Mouse (Mus musculus) thymus, postnatal 14 days (tissue): Measurements from ENCODE around the gene Elf1.
A peak's percentile ranks its signal among the peaks of the same experiment; 100 is the strongest.

Experiments
- DNase-seq: peaks from one replicate; pipeline ENCODE4 v3.0.0; 2021

Elf1 gene

DNA sequence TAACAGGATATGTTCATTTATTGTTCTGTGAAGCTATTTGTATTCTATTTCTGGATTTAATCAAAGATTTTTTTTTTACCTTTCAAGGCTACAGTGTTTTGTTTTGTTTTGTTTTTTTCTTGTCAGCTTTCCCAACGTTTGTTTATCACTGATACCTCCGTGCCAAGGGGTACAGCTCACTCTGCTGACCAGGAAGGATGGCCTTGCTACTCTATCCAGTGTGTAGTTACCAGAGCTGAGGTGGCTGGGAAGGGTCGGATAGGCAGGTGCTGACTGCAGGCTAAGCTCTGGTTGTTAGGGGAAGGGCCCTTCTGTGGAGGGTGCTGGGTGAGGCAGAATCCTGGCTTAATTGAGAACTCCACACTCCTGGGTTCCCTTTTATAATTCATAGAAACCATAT is 9.3 kb downstream of the Elf1 start:
- DNase-seq, result no peak

DNA sequence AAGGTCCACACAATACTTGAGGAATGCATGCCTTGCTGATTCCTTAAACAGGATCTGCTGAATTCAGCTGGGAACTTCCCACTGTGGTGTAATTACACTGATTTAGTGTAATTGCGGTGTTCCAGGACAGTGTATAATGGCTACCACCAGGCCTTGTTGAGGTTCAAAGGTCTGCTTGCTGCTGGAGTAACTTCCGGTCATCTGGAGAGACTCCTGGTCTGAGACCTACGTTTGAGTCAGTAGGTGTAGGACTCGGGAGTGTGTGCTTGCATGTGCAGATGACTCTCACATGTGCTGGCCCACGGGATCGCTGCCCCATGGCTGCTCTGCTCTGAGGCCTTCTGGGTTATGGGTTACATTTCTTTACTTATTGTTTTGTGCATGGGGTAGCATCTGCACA is 13.4 kb downstream of the Elf1 start:
- DNase-seq, result no peak

DNA sequence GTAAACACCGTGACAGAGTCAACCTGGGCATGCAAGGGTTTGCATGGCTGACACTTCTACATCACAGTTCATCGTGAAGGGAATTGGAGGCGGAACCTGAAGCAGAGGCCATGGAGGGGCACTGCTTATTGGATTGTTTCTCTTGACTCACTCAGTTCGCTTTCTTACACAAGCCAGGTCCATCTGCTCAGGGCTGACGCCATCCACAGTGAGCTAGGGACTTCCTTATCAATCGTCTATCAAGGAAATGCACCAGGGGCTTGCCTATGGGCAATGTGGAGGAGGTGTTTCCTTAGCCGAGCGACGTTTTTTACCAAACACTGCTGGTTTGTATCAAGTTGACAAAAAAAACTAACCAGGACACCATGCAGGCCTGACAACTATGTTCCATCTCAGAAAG is 18.3 kb downstream of the Elf1 start:
- no peak for DNase-seq

DNA sequence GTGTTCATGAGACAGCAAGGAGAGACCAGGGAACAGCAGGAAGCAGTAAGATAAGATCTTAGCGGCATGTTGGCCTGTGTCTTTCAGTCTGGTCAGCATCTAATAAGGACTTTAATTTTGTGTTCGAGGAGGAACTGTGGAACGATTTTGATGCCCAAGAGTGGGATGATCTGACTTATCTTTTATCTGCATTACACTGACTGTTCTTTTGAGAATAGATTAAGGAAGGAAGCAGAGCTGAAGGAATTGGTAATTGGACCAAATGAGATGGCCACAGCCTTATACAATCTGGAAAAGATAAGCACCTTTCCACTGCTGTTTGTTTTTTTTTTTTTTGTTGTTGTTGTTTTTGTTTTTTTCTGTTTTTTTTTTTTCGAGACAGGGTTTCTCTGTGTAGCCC is 19.8 kb downstream of the Elf1 start:
- DNase-seq, result no peak

DNA sequence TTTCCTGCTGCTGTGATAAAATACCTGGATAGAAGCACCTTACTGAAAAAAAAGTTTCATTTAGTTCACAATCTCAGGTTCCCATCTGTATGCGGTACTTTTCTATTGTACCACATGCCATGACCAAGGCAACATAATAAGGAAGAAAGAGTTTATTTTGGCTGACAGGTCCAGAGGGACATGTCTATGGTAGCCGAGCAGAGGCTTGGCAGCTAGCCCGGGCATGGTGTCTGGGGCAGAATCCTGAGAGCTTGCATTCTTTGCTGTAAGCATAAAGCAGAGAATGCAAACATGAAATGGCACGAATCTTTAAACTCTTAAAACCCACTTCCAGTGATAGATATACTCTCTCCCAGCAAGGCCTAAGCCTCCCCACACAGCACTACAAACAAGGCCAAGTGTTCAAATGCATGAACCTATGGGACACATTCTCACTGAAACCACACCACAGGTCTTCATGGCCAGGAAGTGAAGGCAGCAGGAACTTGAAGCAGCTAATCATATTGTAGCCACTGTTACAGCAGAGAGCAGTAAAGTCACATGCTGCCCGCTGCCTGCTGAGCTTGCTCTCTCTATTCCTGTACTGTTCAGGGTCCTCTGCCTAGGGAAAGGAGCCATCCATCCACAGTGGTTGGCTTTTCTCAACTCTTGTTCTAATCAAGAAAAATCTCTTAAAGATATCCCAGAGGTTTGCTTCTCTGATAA is 22.5 kb downstream of the Elf1 start:
- peak; percentile 24 for DNase-seq

DNA sequence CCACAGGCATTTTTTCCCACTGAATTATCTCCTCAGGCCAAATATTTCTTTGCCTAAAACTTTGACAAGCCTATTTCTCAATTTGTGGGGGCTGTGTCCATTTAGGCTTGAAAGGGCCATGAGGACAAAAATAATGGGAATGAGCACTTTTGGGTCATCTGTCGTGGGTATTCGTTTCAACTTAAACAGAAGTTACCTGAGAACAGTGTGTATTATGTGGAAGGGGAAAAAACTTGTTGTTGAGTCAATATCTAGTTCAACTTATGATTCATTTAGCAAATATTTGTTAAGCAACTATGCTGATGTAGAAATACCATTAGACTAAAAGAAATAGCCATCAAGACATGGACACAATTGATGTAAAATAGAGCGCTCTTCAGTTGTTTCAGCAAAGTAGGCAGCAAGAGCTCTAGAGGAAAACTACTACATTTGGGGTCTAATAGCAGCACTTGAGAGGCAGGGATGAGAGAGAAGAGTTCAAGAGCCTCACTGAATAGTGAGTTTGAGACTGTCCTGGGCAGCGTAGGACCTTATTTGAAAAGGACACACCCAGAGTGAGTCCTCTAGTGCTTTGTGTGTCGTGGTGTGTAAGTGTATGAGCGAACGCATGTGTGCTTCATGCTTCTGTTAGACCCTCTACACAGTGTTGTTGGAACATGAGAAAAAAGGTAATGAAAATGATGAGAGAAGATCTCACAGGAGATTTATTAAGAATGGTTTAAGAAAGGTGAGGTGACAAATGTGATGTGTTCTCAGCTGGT is 23.4 kb downstream of the Elf1 start:
- no peak for DNase-seq

DNA sequence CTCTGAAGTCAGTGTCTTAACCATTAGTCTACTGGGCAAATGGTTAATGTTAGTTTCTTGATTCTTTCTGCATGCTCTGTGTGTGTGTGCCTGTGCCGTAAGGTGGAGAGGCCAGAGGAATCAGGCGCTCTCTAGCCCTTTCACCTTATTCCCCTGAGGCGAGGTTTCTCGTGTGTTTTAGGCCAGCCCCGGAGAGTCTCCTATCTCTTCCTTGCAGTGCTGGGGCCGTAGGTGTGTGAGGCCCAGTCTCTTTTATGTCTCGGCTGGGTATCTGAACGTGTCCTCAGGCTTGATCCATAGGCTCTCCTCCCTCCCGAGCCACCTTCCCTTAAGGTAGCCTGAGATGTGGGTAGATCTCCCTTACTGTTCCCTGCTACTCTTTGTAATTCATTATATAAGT is 25.2 kb downstream of the Elf1 start:
- DNase-seq, result no peak

DNA sequence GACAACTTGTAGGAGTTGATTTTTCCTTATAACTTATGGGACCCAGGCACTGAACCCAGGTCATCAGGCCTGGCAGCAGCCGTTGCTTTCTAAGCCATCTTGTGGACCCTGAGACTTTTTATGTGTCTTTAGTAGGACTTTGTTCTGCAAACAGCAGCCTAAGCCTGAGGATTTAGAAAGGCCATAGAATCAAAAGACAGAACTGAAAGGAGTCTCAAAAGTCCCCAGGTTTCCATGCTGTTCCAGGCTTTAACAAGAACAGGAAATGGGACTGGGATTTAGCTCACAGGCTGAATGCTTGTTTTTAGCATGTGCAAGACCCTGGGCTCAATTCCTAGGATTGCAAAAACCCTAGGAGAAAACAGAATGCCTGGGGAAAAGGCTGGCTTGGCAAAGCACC is 26.9 kb downstream of the Elf1 start:
- DNase-seq, result no peak

DNA sequence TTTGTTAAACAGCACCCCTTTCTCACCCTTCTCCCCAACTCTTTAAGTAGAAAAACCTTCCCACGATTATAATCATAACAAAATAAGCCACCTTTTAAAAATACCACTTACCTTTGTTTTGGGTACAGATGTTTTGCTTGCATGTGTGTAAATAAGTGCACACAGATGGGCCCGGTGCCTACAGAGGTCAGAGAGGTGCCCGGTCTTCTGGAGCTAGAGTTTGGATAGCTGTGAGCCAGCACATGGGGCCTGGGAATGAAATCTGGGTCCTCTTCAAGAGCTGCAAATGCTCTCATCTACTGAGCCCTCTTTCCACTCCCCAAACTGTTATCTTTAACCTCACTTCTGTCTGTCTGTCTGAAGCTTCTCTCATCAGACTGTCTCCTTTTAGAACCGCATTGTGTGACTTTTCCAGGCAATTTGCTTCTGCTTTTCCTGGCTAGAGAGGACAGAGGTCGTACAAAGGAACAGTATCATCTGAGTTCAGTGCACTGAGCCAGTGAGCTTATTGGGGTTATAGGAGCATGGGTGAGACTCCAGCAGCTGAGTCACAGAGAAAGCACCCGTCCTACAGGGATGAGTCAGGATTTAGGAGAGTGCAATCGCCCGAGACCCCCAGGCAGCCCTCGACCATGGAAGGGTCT is 27.8 kb downstream of the Elf1 start:
- no peak for DNase-seq

DNA sequence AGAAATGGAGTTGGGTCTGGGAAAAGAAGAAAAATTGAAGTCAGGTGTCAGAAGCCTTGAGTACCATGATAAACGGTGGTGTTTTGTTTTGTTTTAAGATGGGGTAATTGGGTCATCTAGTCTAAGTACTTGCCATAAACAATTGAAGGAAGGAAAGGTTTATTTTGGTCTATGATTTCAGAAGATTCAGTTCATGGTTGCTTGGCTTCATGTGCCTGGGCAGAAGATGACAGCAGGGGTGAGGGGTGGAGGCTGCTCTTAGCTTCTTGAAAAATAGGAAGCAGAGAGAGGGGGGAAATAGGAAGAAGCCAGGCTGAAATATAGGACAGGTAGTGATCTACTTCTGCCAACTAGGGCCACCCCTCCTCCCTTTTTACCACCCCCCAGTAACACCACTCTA is 30.5 kb downstream of the Elf1 start:
- no peak for DNase-seq

DNA sequence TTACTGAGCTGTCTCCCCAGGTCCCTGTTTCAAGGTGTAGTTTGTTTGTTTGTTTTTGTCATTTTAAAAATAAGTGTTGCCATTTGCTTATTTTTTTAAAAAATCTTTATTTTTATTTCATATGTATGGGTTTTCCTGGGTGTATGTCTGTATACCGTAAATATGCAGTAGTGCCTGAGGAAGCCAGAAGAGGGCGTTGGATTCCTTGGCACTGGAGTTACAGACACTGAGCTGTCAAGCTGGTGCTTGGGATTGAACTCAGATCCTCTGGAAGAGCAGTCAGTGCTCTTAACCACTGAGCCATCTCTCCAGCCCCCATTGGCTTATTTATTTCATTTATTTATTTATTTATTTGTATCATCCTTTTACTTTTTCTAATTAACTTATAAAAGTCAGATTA is 33.0 kb downstream of the Elf1 start:
- DNase-seq, result peak; percentile 57

DNA sequence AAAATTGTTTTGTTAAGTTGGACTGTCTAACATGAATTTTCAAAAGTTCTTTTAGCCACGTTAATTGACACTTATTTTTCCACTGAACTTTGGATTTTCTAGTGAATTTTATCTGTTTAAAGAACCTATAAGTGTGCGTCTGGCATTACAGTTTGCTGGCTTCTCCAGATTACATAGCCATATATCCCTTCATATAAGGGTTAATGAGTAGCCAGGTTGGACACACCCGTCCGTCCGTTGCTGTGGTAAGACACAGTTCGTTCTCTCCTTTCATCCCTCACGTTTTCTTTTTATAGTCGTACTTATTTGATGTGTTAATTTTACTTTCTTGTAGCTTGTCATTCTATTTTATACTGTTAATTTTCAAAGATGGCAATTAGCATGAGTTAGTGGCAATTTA is 34.1 kb downstream of the Elf1 start:
- DNase-seq, result no peak

DNA sequence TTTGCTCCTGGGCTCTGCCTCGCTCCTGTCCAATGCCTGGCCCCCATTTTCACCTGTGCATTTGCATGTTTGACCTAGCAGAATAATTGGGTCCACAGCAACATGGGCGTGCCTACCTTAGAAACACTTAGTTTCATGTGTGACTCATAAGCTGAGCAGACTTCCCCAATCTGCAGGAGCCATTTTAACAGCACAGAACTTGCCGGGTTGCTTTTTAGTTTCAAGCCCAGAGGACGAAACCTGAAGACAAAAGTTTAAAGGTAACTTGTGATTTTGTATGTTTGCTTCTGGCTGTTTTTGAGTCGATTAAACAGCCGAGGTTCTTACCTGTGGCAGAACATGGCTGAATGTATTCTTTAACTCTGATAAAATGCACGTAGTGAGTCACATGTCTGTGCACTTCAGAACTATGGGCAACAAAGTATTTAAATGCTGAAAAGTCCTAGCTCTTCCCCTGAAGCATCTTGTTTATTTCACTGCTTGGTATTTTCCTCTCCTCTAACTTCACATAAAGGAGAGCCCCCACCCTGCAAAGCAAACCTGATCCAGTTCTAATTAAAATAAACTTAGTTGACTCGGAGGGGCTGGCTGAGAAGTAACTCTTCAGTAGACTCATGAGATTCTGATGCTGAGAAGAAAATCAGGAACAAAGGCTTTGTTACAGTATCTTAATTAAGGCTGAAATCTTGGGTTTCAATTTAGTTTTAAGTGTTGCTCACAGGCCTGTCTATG is 34.7 kb downstream of the Elf1 start:
- peak; percentile 70 for DNase-seq

DNA sequence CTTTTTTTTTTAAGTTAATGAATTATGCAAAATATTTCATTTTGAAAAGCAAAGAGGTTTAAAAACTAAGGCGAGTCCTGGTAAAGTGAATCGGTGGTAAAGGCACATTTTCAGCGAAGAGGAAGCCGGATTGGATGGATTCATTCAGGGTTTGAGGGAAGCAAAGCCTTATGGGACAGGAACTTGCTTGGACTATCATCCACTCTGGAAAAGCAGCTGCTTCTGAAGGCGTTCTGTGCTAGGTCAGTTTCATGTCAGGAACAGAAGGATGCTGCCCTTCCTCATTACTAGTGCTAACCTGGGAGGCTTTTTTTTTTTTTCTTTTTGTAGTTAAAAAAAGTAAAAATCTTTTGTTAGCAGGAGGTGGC is 35.2 kb downstream of the Elf1 start:
- DNase-seq, result peak; percentile 39

DNA sequence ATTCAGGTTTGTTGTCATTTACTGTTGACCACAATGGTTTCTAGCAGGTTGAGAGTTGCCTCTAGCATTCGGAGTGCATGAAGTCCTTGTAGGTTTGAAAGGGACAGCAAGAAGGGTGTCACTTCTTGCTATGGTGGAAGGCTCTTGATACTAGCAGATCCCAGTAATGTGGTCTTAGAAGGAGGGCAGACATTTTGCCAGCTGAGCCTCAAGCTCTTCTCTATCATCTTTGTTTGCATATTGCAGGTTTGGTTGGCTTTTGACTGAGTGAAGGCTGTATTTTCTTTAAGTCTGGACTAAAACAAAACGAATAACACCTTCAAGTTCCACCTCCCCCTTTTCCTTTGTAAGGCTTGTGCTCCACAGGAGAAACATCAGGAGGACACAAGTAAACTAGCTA is 35.8 kb downstream of the Elf1 start:
- peak; percentile 30 for DNase-seq

DNA sequence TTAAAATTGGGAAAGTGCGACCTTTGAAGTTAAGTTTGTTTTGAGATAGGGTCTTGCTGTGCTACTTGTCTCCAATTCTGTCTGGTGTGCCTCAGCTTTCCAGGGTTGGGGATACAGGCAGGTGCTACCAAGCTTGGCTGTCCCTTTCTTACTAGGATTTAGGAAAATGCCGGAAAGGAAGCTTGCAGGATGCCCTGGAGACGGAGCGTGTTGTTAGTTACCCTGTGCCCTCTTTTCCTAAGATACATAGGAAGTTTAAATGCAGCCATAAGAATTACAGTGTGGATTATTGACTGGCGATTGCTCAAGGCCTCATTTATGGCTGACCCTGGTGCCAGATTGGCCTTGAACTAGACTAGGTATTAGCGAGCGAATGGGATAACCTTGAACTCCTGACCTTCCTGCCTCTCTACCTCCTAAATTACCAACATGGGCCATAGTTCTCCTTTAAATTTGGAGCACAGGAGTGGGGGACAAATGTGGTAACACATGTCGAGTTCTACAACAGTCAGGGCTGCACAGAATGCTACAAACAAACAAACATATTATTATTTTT is 36.3 kb downstream of the Elf1 start:
- no peak for DNase-seq

DNA sequence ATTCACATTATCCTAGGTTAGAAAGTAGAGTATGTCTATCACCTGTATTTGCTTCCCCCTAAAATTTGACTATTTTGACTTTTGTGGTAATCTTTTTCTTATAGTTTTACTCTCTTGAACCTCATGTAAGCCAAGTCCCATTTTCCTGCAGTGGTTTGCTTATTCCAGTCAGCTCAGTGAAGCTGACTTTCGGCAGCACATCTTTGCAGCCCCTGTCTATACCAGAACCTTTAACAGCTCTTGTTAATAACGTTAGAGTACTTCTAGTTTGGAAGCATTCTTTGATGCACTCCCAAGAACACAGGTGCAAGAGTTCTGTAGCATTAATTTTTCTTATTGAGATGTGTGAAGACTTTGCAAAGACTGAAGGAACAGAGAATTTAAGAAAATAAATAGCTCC is 37.1 kb downstream of the Elf1 start:
- DNase-seq, result no peak

DNA sequence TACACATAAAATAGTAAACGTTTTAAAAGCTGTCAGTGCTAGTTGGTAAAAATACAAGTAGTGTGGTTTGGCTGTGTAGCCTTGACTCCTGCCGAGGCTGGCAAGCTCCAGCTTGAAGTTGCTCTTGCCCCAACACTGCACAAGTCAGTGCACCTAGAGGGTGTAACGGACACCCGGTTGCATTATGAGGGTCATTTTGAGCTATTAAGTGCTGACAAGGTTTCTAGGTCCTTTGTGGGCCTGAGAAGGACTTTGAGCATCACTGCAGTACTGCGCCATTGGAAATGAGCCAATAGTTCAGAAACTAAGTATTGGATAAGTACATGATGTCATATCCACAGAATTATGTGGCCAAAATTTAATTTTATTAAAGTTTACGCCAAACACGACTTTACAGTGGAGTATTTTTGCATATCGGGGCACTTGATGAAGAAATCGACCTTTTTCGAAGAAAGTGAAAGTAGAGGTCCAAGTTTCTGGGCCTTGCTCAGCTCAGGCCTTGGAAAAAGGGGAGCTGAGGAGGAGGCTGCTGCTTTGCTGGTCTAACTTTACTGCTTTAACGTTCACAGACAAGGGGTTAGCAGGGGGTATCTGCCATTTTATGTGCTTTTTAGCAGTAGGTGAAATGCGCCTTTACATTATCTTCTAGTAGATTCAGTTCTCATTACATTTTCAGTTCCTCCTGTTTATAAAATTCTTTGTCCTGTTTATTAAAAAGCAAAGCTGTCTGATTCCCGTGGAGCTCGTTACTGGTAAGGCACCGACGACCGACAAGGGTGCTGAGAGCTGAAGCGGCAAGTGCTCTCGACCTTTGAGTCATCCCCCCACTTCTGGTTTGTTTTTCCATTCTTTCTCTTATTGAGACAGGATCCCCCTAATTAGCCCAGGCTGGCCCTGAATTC is 38.0 kb downstream of the Elf1 start:
- peak; percentile 54 for DNase-seq

DNA sequence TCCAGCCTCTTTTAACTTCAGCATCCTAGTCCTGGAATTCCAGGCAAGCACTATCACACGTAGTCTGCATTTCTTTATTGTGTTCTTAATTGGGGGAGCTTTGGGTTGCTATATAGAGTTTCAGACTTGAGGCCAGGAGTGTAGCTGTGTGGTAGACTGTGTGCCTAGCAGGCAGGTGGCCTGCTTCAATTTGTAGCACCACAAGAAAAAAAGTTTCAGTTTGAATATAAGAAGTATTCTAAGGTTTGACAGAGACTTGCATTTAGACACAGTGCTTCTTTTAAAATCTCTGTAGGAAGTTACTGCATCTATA is 38.6 kb downstream of the Elf1 start:
- no peak for DNase-seq

DNA sequence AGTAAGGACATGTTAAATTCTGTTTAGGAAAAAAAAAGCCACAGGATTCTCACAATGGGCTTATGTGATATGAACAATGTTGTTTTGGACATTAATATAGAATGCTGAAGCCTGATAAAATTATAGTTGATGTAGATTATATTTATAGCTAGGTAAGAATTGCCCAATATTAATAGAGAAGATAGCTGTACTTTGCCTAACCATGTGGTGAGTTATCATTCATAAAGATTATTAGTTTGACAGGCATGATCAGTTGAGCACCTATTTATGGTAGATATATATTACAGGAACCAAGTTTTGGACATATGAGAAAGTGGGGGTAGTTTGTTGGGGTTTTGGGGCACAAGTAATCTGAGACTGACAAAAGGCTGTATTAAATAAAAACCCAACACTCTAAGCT is 39.6 kb downstream of the Elf1 start:
- no peak for DNase-seq

DNA sequence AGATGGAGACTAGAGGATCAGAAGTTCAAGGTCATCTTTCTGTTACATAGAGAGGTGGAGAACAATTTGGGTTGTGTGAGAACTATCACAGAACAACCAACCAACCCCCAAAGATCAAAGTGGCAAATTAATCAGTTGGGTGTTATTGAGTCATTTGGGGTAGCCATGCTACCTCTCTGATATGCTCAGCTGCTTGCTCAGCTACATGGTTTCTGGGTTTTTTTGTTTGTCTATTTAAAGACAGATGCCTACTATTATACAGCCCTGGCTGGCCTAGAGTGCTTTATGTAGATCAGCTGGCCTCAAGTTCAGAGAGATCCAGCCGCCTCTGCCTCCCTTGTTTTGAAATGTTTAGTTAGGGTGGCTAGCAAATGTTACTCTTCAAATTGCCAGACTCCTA is 40.1 kb downstream of the Elf1 start:
- no peak for DNase-seq

DNA sequence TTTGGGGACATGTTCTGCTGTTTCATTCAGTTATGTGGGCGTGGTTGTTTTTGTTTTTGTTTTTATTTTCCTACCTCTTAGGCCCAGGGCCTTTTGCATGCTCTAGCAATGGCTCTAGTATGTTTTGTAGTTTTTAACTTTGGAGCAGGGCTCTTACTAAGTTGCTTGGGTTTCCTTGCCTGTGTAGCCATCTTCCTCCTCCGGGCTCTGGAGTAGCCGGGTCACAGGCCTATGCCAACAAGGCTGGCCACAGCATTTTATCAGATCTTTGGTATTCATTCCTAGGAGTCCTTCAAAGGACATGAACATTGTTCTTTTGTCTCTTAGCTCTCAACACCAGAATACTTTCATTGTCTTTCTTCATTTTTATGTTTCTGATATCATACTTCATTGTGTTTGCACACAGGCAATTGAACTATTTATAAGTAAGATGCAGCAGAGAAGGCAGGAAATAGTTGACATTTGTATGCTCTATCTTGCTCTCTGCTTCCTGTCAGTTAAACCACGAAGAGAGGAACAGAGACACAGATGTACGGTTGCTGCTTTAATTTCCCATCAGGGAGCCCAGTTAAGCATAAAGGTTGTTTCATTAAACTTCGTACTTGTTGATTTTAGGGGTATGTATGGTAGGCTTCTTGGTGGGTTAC is 40.6 kb downstream of the Elf1 start:
- DNase-seq, result peak; percentile 68
